Mouse (Mus musculus): Measurements from ENCODE around the gene Prim1. TPM values are rescaled to one million over a fixed set of nuclear protein-coding genes. Genes with fewer than 3 reads are reported as not detected.
"Not testable (repeated sequence)": the region's sequence is repeated elsewhere in the genome, so short reads cannot be mapped to it uniquely, and the experiment has no call there.

Gene Prim1
- total RNA-seq, 2 experiments from 2014 or later, result 22.3 to 26.6 TPM

DNA sequence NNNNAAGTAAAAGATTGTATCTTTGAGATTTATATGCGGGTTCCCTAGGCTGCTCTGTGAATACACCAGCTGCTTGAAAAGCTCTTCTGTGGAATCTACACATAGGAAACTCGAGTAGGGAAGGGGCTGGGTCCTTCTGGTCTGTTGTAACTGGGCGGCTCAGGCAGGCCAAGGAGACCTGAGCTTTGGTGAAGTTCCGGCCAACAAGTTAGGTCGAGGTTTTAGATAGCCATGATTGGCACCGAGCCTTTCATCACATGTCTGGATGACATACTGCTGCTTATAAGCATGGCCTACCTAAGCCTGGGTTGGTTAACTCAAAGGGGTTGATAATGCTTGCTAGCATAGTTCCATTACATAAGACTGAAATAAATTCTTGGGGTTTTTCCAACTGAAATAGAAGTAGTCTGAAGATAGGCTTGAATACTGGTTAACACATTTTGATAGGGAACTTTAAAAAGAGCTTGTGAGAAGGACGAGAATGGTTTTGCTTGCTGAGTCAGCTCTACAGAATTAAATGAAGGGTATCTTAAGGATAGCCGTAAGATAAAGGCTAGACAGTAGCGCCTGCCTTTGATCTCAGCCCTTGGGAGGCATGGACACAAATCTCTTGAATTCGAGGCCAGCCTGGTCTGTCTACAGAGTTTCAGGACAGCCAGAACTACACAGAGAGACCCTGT lies 21.9 kb downstream of the Prim1 start:
- peak in 1 of 2 experiments; percentile 29 for DNase-seq (ENCODE audit: low spot score in 2 of 2)

GRCm38 (mm10) chr10:128037921-128038320 lies 23.0 kb downstream of the Prim1 start:
- DNase-seq (ENCODE audit: low spot score in 2 of 2), result no peak

- DNase-seq (ENCODE audit: low spot score in 2 of 2), result no peak
Measured at GRCm38 (mm10) chr10:128039167-128039566, 24.2 kb downstream of the Prim1 start.

DNA sequence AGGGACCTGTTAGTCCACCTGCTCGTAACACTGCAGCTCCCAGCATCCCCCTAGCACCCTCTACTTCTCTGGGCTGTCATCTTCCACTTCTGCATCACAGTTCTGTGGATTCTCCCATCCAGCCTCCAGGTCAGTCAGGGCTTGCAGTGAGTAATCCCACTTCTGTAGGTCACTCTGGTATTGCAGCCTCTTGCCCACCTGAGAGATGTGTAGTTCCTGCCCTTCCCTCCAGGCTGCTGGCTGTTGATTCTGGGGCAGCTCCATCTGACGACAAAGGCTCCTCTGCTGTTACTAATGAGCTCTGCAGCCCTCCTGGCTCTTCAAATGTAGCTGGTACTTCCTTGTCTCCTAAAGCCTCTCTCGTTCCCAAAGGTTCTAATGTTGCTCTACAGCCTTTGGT lies 24.9 kb downstream of the Prim1 start:
- DNase-seq (ENCODE audit: low spot score in 2 of 2), result no peak

DNA sequence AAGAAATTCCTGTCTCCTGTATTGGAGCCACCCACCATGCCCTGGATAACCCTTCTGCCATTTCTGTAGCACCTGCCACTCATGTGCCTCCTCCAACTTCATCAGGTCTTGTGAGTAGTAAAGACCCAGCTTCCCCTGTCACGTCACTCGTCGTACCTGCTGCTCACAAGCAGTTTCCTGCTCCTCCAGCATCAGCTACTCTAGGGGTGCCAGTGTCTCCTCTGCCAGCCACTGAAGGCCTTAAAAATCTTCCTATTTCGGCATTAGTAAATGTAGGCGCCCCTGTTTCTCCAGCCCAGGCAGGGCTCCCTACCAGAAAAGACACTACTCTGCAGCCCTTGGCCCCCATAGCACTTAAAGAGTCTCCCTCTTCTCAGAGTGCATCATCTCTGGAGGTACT lies 25.3 kb downstream of the Prim1 start:
- DNase-seq (ENCODE audit: low spot score in 2 of 2), result no peak

- DNase-seq (ENCODE audit: low spot score in 2 of 2), result no peak
Measured at GRCm38 (mm10) chr10:128041636-128042035, 26.7 kb downstream of the Prim1 start.

DNA sequence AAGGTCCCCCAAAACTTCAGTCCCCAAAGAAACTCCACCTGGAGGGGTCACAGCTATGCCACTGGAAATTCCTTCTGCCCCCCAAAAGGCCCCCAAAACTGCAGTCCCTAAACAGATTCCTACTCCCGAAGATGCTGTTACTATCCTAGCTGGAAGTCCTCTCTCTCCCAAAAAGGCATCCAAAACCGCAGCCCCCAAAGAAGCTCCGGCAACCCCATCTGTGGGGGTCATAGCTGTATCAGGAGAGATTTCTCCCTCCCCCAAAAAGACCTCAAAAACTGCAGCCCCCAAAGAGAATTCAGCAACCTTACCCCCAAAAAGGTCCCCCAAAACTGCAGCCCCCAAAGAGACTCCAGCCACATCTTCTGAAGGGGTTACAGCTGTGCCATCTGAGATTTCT lies 27.5 kb downstream of the Prim1 start:
- no peak for DNase-seq (ENCODE audit: low spot score in 2 of 2)

DNA sequence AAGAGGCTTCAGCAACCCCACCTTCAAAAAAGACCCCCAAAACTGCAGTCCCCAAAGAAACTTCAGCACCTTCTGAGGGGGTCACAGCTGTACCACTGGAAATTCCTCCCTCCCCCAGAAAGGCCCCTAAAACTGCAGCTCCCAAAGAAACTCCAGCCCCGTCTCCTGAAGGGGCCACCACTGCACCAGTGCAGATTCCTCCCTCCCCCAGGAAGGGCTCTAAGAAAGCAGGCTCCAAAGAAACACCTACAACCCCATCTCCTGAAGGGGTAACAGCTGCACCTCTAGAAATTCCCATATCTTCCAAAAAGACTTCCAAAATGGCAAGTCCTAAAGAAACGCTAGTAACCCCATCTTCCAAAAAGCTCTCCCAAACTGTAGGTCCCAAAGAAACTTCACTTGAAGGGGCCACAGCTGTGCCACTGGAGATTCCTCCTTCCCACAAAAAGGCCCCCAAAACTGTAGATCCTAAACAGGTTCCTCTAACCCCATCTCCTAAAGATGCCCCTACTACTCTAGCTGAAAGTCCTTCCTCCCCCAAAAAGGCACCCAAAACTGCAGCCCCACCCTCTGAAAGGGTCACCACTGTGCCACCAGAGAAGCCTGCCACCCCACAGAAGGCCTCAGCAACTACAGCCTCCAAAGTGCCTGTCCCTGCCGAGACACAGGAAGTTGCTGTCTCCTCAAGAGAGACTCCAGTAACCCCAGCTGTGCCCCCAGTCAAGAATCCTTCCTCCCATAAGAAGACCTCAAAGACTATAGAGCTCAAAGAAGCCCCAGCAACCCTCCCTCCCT lies 28.3 kb downstream of the Prim1 start:
- no peak for DNase-seq (ENCODE audit: low spot score in 2 of 2)

DNA sequence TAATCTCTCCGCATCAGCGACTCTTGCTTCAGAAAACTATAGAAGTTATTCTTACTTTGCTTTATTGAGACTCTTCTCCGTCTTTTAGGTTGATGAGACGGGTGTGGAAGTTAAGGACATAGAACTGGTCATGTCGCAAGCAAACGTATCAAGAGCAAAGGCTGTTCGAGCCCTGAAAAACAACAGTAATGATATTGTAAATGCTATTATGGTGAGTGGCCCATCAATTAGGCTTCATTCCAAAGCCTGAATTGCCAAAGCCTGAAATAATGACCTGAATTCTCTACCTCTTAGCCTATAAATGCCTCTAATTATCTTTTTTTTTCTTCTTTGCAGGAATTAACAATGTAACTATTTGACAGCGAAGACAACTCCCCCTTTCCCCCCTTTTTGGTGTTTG lies 33.2 kb downstream of the Prim1 start:
- DNase-seq (ENCODE audit: low spot score in 2 of 2), result no peak

GRCm38 (mm10) chr10:128049741-128050140 lies 34.8 kb downstream of the Prim1 start:
- DNase-seq (ENCODE audit: low spot score in 2 of 2), result no peak

DNA sequence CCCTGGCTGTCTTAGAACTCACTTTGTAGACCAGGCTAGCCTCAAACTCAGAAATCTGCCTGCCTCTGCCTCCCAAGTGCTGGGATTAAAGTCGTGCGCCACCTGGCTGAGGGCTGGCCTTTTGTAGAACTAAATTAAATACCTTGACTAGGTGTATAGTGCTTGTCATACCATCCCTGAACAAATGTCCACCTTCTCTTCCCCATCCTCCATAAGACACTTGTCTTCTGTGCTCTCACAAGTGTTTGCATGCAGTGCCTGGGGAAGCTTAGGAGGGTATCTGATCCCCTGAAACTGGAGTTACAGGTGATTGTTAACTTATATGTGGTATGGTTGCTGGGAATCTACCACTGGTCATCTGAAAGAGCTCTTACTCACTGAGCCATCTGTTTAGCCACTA lies 35.4 kb downstream of the Prim1 start:
- DNase-seq (ENCODE audit: low spot score in 2 of 2), result no peak

DNA sequence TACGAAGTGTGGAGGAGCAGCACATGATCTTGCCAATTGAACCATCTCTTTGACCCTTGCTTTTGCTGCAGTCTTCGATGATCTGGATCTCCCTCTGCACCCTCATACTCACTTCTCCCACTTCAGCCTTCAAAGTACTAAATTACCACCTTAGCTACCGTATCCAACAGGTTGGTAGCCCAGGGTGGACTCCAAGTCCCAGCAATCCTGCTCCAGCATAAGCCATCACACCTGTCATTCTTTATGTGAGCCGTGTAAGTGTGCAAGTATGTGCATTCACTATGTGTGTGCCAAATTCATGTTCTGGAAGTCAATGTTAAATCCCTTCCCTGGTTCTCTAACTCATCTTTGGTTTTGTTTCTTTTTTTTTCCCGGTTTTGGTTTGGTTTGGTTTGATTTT lies 36.6 kb downstream of the Prim1 start:
- no peak for DNase-seq (ENCODE audit: low spot score in 2 of 2)

DNA sequence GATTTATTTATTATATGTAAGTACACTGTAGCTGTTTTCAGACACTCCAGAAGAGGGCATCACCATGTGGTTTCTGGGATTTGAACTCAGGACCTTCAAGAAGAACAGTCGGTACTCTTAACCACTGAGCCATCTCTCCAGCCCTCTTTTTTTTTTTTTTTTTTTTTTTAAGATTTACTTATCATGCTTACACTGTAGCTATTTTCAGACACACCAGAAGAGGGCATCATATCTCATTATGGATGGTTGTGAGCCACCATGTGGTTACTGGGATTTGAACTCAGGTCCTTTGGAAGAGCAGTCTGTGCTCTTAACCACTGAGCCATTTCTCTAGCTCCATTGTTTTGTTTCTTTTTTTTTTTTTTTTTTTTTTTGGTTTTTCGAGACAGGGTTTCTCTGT lies 37.2 kb downstream of the Prim1 start:
- DNase-seq (ENCODE audit: low spot score in 2 of 2), result not testable (repeated sequence)

GRCm38 (mm10) chr10:128053001-128053400 lies 38.0 kb downstream of the Prim1 start:
- no peak for DNase-seq (ENCODE audit: low spot score in 2 of 2)

DNA sequence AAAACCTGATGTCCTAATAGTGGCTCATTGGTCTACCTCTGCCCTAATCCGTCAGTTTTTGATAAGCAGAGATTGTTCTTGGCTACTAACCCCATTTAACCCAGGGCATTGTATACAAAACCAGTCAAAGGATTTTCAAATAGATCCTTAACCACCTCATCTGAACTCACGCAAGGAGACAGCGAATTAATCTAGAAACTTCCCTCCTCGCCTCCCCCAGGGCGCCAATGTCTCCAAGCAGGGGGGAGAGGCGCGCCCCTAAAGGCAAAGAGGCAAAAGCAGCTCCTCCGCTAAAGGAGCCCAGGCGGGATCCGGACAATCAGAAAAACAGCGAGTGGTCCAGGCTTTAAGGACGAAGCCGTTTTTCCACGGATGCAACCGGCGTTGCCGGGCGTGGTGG lies 43.2 kb downstream of the Prim1 start:
- no peak for DNase-seq (ENCODE audit: low spot score in 2 of 2)

- peak; percentile 92 to 97 for DNase-seq (ENCODE audit: low spot score in 2 of 2)
Measured at GRCm38 (mm10) chr10:128058601-128059151, 43.7 kb downstream of the Prim1 start, which contains the start of gene Ptges3. TSS of gene Ptges3 (plus strand) at chr10:128058954.

GRCm38 (mm10) chr10:128059207-128059981 lies 44.4 kb downstream of the Prim1 start:
- peak in 1 of 2 experiments; percentile 26 for DNase-seq (ENCODE audit: low spot score in 2 of 2)

DNA sequence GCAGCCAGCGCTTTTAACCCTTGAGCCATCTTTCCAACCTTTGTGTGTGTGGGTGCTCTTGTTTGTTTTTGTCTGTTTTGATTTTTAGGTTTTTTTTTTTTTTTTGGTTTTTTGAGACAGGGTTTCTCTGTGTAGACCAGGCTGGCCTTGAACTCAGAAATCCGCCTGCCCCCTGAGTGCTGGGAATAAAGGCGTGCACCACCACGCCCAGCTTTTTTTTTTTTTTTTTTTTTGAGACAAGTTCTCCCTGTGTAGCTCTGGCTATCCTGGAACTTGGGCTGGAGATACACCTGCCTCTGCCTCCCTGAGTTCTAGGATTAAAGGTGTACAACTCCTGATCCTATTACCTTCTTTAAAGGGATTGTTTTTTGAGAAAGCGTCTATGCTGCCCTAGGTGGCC lies 46.1 kb downstream of the Prim1 start:
- no peak for DNase-seq (ENCODE audit: low spot score in 2 of 2)

- DNase-seq (ENCODE audit: low spot score in 2 of 2), result no peak
Measured at GRCm38 (mm10) chr10:128062221-128062989, 47.4 kb downstream of the Prim1 start.

DNA sequence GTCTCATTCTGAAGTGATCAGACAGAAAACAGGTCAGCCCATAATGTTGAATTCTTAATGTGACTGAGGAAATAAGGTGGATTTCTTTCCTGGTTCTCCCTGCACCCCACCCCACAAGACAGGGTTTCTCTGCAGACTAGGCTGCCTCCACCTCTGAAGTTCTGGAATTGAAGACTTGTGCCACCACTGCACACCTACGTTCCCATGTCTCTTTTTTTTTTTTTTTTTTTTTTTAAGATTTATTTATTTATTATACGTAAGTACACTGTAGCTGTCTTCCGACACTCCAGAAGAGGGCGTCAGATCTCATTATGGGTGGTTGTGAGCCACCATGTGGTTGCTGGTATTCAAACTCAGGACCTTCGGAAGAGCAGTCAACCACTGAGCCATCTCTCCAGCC lies 51.1 kb downstream of the Prim1 start:
- DNase-seq (ENCODE audit: low spot score in 2 of 2), result no peak

DNA sequence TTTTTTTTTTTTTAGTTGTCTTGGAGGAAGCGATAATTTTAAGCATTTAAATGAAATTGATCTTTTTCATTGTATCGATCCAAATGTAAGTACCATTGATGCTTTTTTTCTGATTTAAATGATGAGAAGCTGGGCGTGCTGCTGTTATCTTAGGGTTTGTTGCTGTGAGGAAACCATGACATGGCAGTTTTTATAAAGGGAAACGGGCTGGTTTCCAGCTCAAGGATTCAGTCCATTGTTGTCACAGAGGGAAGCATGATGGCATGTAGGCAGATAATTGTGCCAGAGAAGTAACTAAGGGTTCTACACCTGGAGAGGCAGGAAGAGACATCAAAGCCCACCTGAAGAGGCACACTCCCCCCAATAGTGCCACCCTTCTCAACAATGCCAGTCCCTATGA lies 54.2 kb downstream of the Prim1 start:
- no peak for DNase-seq (ENCODE audit: low spot score in 2 of 2)
